Mouse (Mus musculus): Measurements from ENCODE around the gene Aox3.

DNA sequence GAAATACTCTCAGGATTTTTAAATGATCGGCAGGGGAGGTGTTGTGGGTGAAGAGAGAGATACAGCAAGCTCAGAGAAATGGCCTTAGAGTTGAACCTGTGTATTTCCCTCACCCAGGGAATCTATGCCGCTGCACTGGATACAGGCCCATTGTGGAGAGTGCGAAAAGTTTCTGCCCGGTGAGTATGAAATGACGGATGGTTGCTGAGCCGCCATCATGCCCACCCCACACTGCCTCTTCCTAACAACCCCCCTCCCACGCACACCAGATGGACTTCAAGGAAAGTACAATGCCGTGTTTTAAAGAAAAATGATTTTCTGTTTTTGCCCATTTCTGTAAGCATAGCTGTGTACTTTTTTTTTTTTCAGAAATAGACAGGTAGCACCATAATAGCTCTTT, 12.0 kb downstream of the Aox3 start:
- TF ChIP-seq CTCF (IDR thresholded peaks at IDR 0.05; ENCODE audit: low read depth, low read length): no peak
- no peak for TF ChIP-seq POLR2A (IDR thresholded peaks at IDR 0.05; ENCODE audit: borderline replicate concordance, low read depth, low read length)

Data from bone marrow macrophage, adult 2 months (primary cell).